Mouse (Mus musculus): Measurements from ENCODE around the gene Accs. TPM values are rescaled to one million over a fixed set of nuclear protein-coding genes. Genes with fewer than 3 reads are reported as not detected.

The Accs gene
- 5.8 and 7.5 TPM in 2 replicates for polyA plus RNA-seq (2014; fragmentation: Nextera tagmentation; extraction: Ambion mirVana)

GRCm38 (mm10) chr2:93849505-93850089, at the start of gene Accs:
TSS of gene Accs (minus strand) at chr2:93849943.
- DNase-seq (ENCODE audit: low spot score, missing footprints): peak; percentile 98
- under 1% methylated on average over 28 of the region's 28 CpGs for WGBS
- Histone ChIP-seq H3K27me3 (ENCODE audit: control insufficient read depth, insufficient read depth, low read length) (no peaks in the 10 kb centered on the region), H3K4me1 (ENCODE audit: control insufficient read depth, insufficient read depth, low read length) (peaks cover 8% of the 10 kb centered on the region; the same call in 1 of the 2 replicates), H3K9me3 (ENCODE audit: control insufficient read depth, low read length) (no peaks in the 10 kb centered on the region), H3K36me3 (ENCODE audit: control insufficient read depth, insufficient read depth, low read length) (0 out of 2 replicates have a peak, but pooled peaks cover under 1% of the 10 kb centered on the region), H3K4me3 (ENCODE audit: low read depth, low read length) (peak within 1 kb of the TSS; percentile 71), H3K27ac (ENCODE audit: low read depth, low read length) (peak within 1 kb of the TSS; percentile 40; the same call in 1 of the 2 replicates), H3K4me2 (peak within 1 kb of the TSS; percentile 67), H3K9ac (ENCODE audit: low read length) (peak within 1 kb of the TSS; percentile 91)
- ATAC-seq (ENCODE audit: low FRiP score): peak; percentile 83

DNA sequence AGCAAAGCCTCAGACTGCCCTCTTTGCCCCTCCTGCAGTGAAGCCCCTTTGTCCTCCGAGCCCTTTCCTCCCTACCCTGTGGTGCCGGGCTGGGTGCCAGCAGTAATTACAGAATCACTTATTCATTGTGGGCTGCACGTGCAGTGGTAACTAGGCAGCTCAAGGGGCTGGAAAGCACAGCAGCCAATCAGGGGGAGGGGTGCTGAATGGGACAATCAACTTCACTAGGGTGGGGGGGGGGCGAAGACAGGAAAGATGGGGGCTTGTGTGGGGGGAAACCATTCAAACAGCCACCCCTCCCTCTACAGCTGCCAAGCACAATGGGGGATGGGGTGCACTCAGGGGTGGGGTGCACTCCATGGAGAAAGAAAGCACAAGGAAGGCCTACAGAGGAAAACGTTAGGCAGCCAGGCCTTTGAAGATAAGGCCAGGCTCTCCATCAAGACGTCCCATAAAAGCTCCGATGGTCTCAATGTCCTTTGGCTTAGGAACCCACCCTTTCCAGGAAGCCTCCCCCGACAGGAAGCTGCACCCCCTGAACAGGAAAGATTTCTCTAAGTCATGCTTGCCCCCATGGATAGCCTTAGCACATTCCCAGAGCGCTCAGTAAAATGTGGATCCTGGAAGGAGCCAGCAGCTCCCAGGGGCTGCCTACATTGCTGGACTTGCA, 42.0 kb upstream of the Accs start:
- no peak overlapping the region for H3K4me2 ChIP-seq
- WGBS: 16% methylated on average over 9 of the region's 9 CpGs
- peak; percentile 93 for ATAC-seq (ENCODE audit: low FRiP score)

GRCm38 (mm10) chr2:93890143-93890542, 40.4 kb upstream of the Accs start:
- H3K9ac ChIP-seq (ENCODE audit: low read length): no peak overlapping the region
- H3K36me3 ChIP-seq (ENCODE audit: control insufficient read depth, insufficient read depth, low read length): no peaks in the 10 kb centered on the region
- no peaks in the 10 kb centered on the region for H3K27me3 ChIP-seq (ENCODE audit: control insufficient read depth, insufficient read depth, low read length)
- 70% methylated on average over 8 of the region's 8 CpGs for WGBS
- H3K4me1 ChIP-seq (ENCODE audit: control insufficient read depth, insufficient read depth, low read length): peaks cover 9% of the 10 kb centered on the region
- ATAC-seq (ENCODE audit: low FRiP score): no peak
- H3K27ac ChIP-seq (ENCODE audit: low read depth, low read length): no peak overlapping the region
- DNase-seq (ENCODE audit: low spot score, missing footprints): no peak
- no peak overlapping the region for H3K4me3 ChIP-seq (ENCODE audit: low read depth, low read length)
- H3K4me2 ChIP-seq: no peak overlapping the region
- no peaks in the 10 kb centered on the region for H3K9me3 ChIP-seq (ENCODE audit: control insufficient read depth, low read length)

More for the DNA sequence above, 42.0 kb upstream of the Accs start:
- Histone ChIP-seq H3K36me3 (ENCODE audit: control insufficient read depth, insufficient read depth, low read length) (no peaks in the 10 kb centered on the region), H3K9me3 (ENCODE audit: control insufficient read depth, low read length) (no peaks in the 10 kb centered on the region), H3K9ac (ENCODE audit: low read length) (0 out of 2 replicates have a peak overlapping the region, but pooled peaks have one; percentile 11), H3K27ac (ENCODE audit: low read depth, low read length) (peak overlapping the region; percentile 5; the same call in 1 of the 2 replicates), H3K4me3 (ENCODE audit: low read depth, low read length) (no peak overlapping the region), H3K27me3 (ENCODE audit: control insufficient read depth, insufficient read depth, low read length) (no peaks in the 10 kb centered on the region), H3K4me1 (ENCODE audit: control insufficient read depth, insufficient read depth, low read length) (peaks cover 9% of the 10 kb centered on the region)
- DNase-seq (ENCODE audit: low spot score, missing footprints): peak; percentile 87

DNA sequence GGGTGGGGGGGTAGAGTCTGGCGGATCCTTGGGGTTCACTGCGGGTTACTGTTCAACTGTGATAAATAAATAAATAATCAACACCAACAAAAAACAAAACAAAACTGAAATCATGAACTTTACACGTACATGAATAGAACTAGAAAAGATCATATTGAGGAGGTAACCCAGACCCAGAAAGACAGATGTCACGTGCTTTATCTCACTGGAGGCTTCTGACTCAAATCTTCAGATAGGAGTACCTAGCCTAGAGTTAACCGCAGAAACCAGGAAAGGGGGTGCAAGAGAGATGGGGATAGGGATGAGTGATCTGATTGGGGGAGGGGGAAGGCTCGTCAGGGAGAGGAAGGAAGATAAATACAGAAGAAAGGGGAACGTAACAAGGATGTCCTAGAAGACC, 39.3 kb upstream of the Accs start:
- H3K9ac ChIP-seq (ENCODE audit: low read length): no peak overlapping the region
- 86% methylated on average over 7 of the region's 7 CpGs for WGBS
- ATAC-seq (ENCODE audit: low FRiP score): no peak
- no peaks in the 10 kb centered on the region for H3K27me3 ChIP-seq (ENCODE audit: control insufficient read depth, insufficient read depth, low read length)
- no peaks in the 10 kb centered on the region for H3K9me3 ChIP-seq (ENCODE audit: control insufficient read depth, low read length)
- H3K36me3 ChIP-seq (ENCODE audit: control insufficient read depth, insufficient read depth, low read length): no peaks in the 10 kb centered on the region
- no peak for DNase-seq (ENCODE audit: low spot score, missing footprints)
- H3K4me2 ChIP-seq: no peak overlapping the region
- H3K4me3 ChIP-seq (ENCODE audit: low read depth, low read length): no peak overlapping the region
- H3K27ac ChIP-seq (ENCODE audit: low read depth, low read length): no peak overlapping the region
- H3K4me1 ChIP-seq (ENCODE audit: control insufficient read depth, insufficient read depth, low read length): peaks cover 9% of the 10 kb centered on the region

GRCm38 (mm10) chr2:93888366-93888765, 38.6 kb upstream of the Accs start:
- no peak overlapping the region for H3K4me3 ChIP-seq (ENCODE audit: low read depth, low read length)
- no peaks in the 10 kb centered on the region for H3K9me3 ChIP-seq (ENCODE audit: control insufficient read depth, low read length)
- H3K4me1 ChIP-seq (ENCODE audit: control insufficient read depth, insufficient read depth, low read length): peaks cover 9% of the 10 kb centered on the region
- H3K36me3 ChIP-seq (ENCODE audit: control insufficient read depth, insufficient read depth, low read length): no peaks in the 10 kb centered on the region
- 92% methylated on average over 6 of the region's 6 CpGs for WGBS
- no peaks in the 10 kb centered on the region for H3K27me3 ChIP-seq (ENCODE audit: control insufficient read depth, insufficient read depth, low read length)
- no peak for ATAC-seq (ENCODE audit: low FRiP score)
- H3K27ac ChIP-seq (ENCODE audit: low read depth, low read length): no peak overlapping the region
- H3K4me2 ChIP-seq: no peak overlapping the region
- H3K9ac ChIP-seq (ENCODE audit: low read length): no peak overlapping the region
- DNase-seq (ENCODE audit: low spot score, missing footprints): no peak

DNA sequence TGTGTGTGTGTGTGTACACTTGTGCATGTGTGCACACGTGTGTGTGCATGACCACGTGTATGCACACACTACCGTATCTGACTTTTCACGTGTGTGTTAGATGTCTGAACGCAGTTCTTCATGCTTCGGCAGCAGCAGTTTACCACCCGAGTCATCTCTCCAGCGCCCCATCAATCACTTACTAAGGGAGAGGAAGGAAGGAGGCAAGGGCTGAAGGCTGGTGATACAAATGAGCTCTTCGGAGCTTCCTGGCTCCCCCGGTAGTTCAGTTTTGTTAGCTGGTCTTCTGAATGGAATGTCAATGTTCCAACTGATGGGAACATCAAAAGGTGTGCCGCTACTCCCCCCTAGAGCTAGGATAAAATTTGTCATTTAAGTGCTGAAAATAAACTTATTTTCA, 37.5 kb upstream of the Accs start:
- no peak for ATAC-seq (ENCODE audit: low FRiP score)
- H3K27me3 ChIP-seq (ENCODE audit: control insufficient read depth, insufficient read depth, low read length): no peaks in the 10 kb centered on the region
- 90% methylated on average over 11 of the region's 11 CpGs for WGBS

GRCm38 (mm10) chr2:93886013-93886794, 36.5 kb upstream of the Accs start:
- Histone ChIP-seq H3K4me3 (ENCODE audit: low read depth, low read length) (no peak overlapping the region), H3K36me3 (ENCODE audit: control insufficient read depth, insufficient read depth, low read length) (no peaks in the 10 kb centered on the region), H3K9ac (ENCODE audit: low read length) (no peak overlapping the region), H3K27me3 (ENCODE audit: control insufficient read depth, insufficient read depth, low read length) (no peaks in the 10 kb centered on the region), H3K4me1 (ENCODE audit: control insufficient read depth, insufficient read depth, low read length) (peaks cover 3% of the 10 kb centered on the region), H3K4me2 (no peak overlapping the region), H3K9me3 (ENCODE audit: control insufficient read depth, low read length) (no peaks in the 10 kb centered on the region), H3K27ac (ENCODE audit: low read depth, low read length) (no peak overlapping the region)
- ATAC-seq (ENCODE audit: low FRiP score) (no peak), DNase-seq (ENCODE audit: low spot score, missing footprints) (no peak)
- WGBS: 67% methylated on average over 10 of the region's 10 CpGs

More for the DNA sequence above, 37.5 kb upstream of the Accs start:
- Histone ChIP-seq H3K4me1 (ENCODE audit: control insufficient read depth, insufficient read depth, low read length) (peaks cover 9% of the 10 kb centered on the region), H3K4me2 (no peak overlapping the region), H3K36me3 (ENCODE audit: control insufficient read depth, insufficient read depth, low read length) (no peaks in the 10 kb centered on the region), H3K9ac (ENCODE audit: low read length) (no peak overlapping the region), H3K9me3 (ENCODE audit: control insufficient read depth, low read length) (no peaks in the 10 kb centered on the region), H3K27ac (ENCODE audit: low read depth, low read length) (no peak overlapping the region), H3K4me3 (ENCODE audit: low read depth, low read length) (no peak overlapping the region)
- DNase-seq (ENCODE audit: low spot score, missing footprints): no peak

DNA sequence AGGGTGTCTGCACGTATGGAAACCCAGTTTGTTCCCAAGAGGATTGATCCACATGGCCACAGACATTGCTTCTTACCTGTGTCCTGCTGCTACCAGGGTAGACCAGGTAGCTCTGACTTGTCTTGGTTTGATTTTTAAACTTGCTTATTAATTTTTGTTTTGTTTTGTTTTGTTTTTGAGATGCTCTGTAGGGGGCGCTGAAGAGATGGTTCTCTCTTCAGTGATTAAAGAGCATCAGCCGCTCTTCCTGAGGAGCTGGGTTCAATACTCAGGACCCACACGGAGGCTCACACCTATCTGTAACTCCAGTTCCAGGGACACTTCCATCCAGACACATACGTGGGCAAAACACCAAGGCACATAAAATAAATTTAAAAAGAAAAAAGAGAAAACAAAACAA, 33.3 kb upstream of the Accs start:
- H3K4me1 ChIP-seq (ENCODE audit: control insufficient read depth, insufficient read depth, low read length): no peaks in the 10 kb centered on the region
- no peak overlapping the region for H3K9ac ChIP-seq (ENCODE audit: low read length)
- no peaks in the 10 kb centered on the region for H3K36me3 ChIP-seq (ENCODE audit: control insufficient read depth, insufficient read depth, low read length)
- WGBS: 54% methylated on average over 5 of the region's 5 CpGs
- no peaks in the 10 kb centered on the region for H3K9me3 ChIP-seq (ENCODE audit: control insufficient read depth, low read length)
- ATAC-seq (ENCODE audit: low FRiP score) (no peak), DNase-seq (ENCODE audit: low spot score, missing footprints) (no peak)
- no peak overlapping the region for H3K4me2 ChIP-seq
- H3K4me3 ChIP-seq (ENCODE audit: low read depth, low read length): no peak overlapping the region
- no peaks in the 10 kb centered on the region for H3K27me3 ChIP-seq (ENCODE audit: control insufficient read depth, insufficient read depth, low read length)
- H3K27ac ChIP-seq (ENCODE audit: low read depth, low read length): no peak overlapping the region
